Mouse (Mus musculus) MEL (cell line): ENCODE data around the gene Hspg2. TPM values are rescaled to one million over a fixed set of nuclear protein-coding genes. Genes with fewer than 3 reads are reported as not detected.

Source experiments
- DNase-seq: peaks from one replicate; pipeline ENCODE4 v3.0.0; 2011; ENCODE audit warnings: low read depth, low spot score
- H3K27ac ChIP-seq: 2 replicates; pipeline ENCODE4 v1.5.1; 2012; ENCODE audit warnings: low read depth, mild to moderate bottlenecking, control low read depth, low read length, moderate library complexity; ENCODE audit not compliant: control insufficient read depth
- H3K27me3 ChIP-seq, 2 experiments: fragments of 150-350 bp in 1 of 2; sonication (generic) in 1 of 2; 2 replicates each; pipeline ENCODE4 v1.6.1; 2012; ENCODE audit warnings: low read length in 2 of 2, mild to moderate bottlenecking in 2 of 2, improper control_type of control experiment in 1 of 2, moderate library complexity in 1 of 2; ENCODE audit not compliant: insufficient read depth in 2 of 2, control insufficient read depth in 1 of 2
- H3K36me3 ChIP-seq, 2 experiments: 2 replicates each; pipeline ENCODE4 v1.6.1; 2012 to 2014; ENCODE audit warnings: low read length in 2 of 2, improper control_type of control experiment in 1 of 2, inconsistent platforms in 1 of 2, mild to moderate bottlenecking in 1 of 2; ENCODE audit not compliant: insufficient read depth in 2 of 2, control insufficient read depth in 1 of 2
- H3K4me1 ChIP-seq, 2 experiments: fragments of 150-350 bp in 1 of 2; sonication (generic) in 1 of 2; 2 replicates each; pipeline ENCODE4 v1.6.1; 2012; ENCODE audit warnings: low read length in 2 of 2, improper control_type of control experiment in 1 of 2, mild to moderate bottlenecking in 1 of 2; ENCODE audit not compliant: insufficient read depth in 2 of 2, control insufficient read depth in 1 of 2
- H3K4me3 ChIP-seq, 2 experiments: fragments of 150-350 bp in 1 of 2; sonication (generic) in 1 of 2; 2 replicates each; pipeline ENCODE4 v1.5.1; 2012; ENCODE audit warnings: low read depth in 2 of 2, low read length in 2 of 2, mild to moderate bottlenecking in 2 of 2, moderate library complexity in 2 of 2, control low read depth in 1 of 2, improper control_type of control experiment in 1 of 2; ENCODE audit not compliant: control insufficient read depth in 1 of 2, insufficient read depth in 1 of 2
- H3K79me2 ChIP-seq: 2 replicates; pipeline ENCODE4 v1.6.1; 2012; ENCODE audit warnings: mild to moderate bottlenecking, low read length, moderate library complexity; ENCODE audit not compliant: control insufficient read depth, poor library complexity, insufficient read depth
- H3K9ac ChIP-seq: 2 replicates; pipeline ENCODE4 v1.6.1; 2012; ENCODE audit warnings: low read depth, mild to moderate bottlenecking, control low read depth, low read length, moderate library complexity; ENCODE audit not compliant: control insufficient read depth, poor library complexity, severe bottlenecking
- H3K9me3 ChIP-seq: fragments of 150-350 bp; sonication (generic); replicated peaks from 2 replicates; pipeline ENCODE4 v1.6.1; 2012; ENCODE audit warnings: mild to moderate bottlenecking, low read length, improper control_type of control experiment, moderate library complexity; ENCODE audit not compliant: insufficient read depth
- CHD1 ChIP-seq: IDR thresholded peaks from 2 replicates; pipeline ENCODE4 v1.6.1; 2012; ENCODE audit warnings: low read depth, mild to moderate bottlenecking, inconsistent platforms, low read length, improper control_type of control experiment
- CHD2 ChIP-seq: IDR thresholded peaks from 2 replicates; pipeline ENCODE4 v1.6.1; 2011; ENCODE audit warnings: low read length, improper control_type of control experiment
- CTCF ChIP-seq, 3 experiments: IDR thresholded peaks in 2 of 3; conservative IDR thresholded peaks in 1 of 3; 2 replicates each; pipeline ENCODE4 v1.5.1; 2011 to 2012; ENCODE audit warnings: low read length in 3 of 3, low read depth in 2 of 3, mild to moderate bottlenecking in 2 of 3, improper control_type of control experiment in 1 of 3, inconsistent platforms in 1 of 3, mixed read lengths in 1 of 3, moderate library complexity in 1 of 3; ENCODE audit not compliant: control insufficient read depth in 1 of 3, insufficient read depth in 1 of 3, poor library complexity in 1 of 3, severe bottlenecking in 1 of 3
- EP300 ChIP-seq, 2 experiments: IDR thresholded peaks; 2 replicates each; pipeline ENCODE4 v1.6.1; 2011; ENCODE audit warnings: improper control_type of control experiment in 2 of 2, low read length in 2 of 2, low read depth in 1 of 2, mild to moderate bottlenecking in 1 of 2
- ETS1 ChIP-seq: IDR thresholded peaks from 2 replicates; pipeline ENCODE4 v1.6.1; 2012; ENCODE audit warnings: low read depth, mild to moderate bottlenecking, inconsistent platforms, low read length, improper control_type of control experiment, moderate library complexity
- GABPA ChIP-seq: IDR thresholded peaks from 2 replicates; pipeline ENCODE4 v1.6.1; 2012; ENCODE audit warnings: low read depth, mild to moderate bottlenecking, inconsistent platforms, low read length, improper control_type of control experiment, moderate library complexity
- GATA1 ChIP-seq: IDR thresholded peaks from 2 replicates; pipeline ENCODE4 v1.6.1; 2011; ENCODE audit warnings: low read depth, low read length, improper control_type of control experiment
- HCFC1 ChIP-seq: IDR thresholded peaks from 2 replicates; pipeline ENCODE4 v1.6.1; 2012; ENCODE audit warnings: low read depth, mild to moderate bottlenecking, inconsistent platforms, low read length, improper control_type of control experiment, moderate library complexity
- JUND ChIP-seq: IDR thresholded peaks from 2 replicates; pipeline ENCODE4 v1.6.1; 2011; ENCODE audit warnings: low read depth, mild to moderate bottlenecking, improper control_type of control experiment, low read length
- KAT2A ChIP-seq: conservative IDR thresholded peaks from 2 replicates; pipeline ENCODE4 v1.6.1; 2012; ENCODE audit warnings: low read depth, low read length, improper control_type of control experiment, inconsistent platforms
- MAX ChIP-seq: IDR thresholded peaks from 2 replicates; pipeline ENCODE4 v1.6.1; 2011; ENCODE audit warnings: low read length, improper control_type of control experiment
- MXI1 ChIP-seq: IDR thresholded peaks from 2 replicates; pipeline ENCODE4 v1.6.1; 2011; ENCODE audit warnings: mild to moderate bottlenecking, low read depth, low read length, improper control_type of control experiment
- MYC ChIP-seq: IDR thresholded peaks from 2 replicates; pipeline ENCODE4 v1.6.1; 2011; ENCODE audit warnings: low read depth, mild to moderate bottlenecking, low read length, improper control_type of control experiment, moderate library complexity
- POLR2AphosphoS2 ChIP-seq: IDR thresholded peaks from 2 replicates; pipeline ENCODE4 v1.6.1; 2011; ENCODE audit warnings: low read length, improper control_type of control experiment
- SIN3A ChIP-seq: IDR thresholded peaks from 2 replicates; pipeline ENCODE4 v1.6.1; 2012; ENCODE audit warnings: low read length, improper control_type of control experiment, inconsistent platforms
- SMC3 ChIP-seq: IDR thresholded peaks from 2 replicates; pipeline ENCODE4 v1.6.1; 2011; ENCODE audit warnings: low read depth, low read length, improper control_type of control experiment
- TAL1 ChIP-seq: IDR thresholded peaks from 2 replicates; pipeline ENCODE4 v1.6.1; 2012; ENCODE audit warnings: mild to moderate bottlenecking, inconsistent platforms, low read length, moderate library complexity, mixed read lengths
- TBP ChIP-seq: IDR thresholded peaks from 2 replicates; pipeline ENCODE4 v1.8.0; 2011; ENCODE audit warnings: low read depth, low read length, improper control_type of control experiment
- TCF12 ChIP-seq: IDR thresholded peaks from 2 replicates; pipeline ENCODE4 v1.6.1; 2014; ENCODE audit warnings: low read depth, mild to moderate bottlenecking, inconsistent platforms, low read length, improper control_type of control experiment, moderate library complexity
- USF2 ChIP-seq, 2 experiments: IDR thresholded peaks; 2 replicates each; pipeline ENCODE4 v1.6.1; 2011 to 2012; ENCODE audit warnings: improper control_type of control experiment in 2 of 2, low read length in 2 of 2, borderline replicate concordance in 1 of 2, inconsistent platforms in 1 of 2, low read depth in 1 of 2, mild to moderate bottlenecking in 1 of 2; ENCODE audit not compliant: insufficient read depth in 1 of 2
- ZC3H11A ChIP-seq: IDR thresholded peaks from 2 replicates; pipeline ENCODE4 v1.6.1; 2012; ENCODE audit warnings: low read depth, mild to moderate bottlenecking, inconsistent platforms, low read length, improper control_type of control experiment
- ZKSCAN1 ChIP-seq: IDR thresholded peaks from 2 replicates; pipeline ENCODE4 v1.6.1; 2012; ENCODE audit warnings: low read depth, mild to moderate bottlenecking, inconsistent platforms, low read length, improper control_type of control experiment, moderate library complexity
- polyA plus RNA-seq, 2 experiments: library from polyadenylated mRNA; stranded (reverse) in 1 of 2; unstranded in 1 of 2; fragments of >175 nt in 1 of 2; fragments of >200 nt in 1 of 2; gene quantifications; 2 replicates each; pipeline versions ENCODE4 v1.2.1 to v1.2.4; 2012; ENCODE audit warnings: low replicate concordance in 2 of 2, low read depth in 1 of 2; ENCODE audit not compliant: insufficient read length in 2 of 2, insufficient read depth in 1 of 2, missing spikeins in 1 of 2
- total RNA-seq: library from RNA; depleted of rRNA; stranded (reverse); fragments of 300-350 nt; gene quantifications from 2 replicates; pipeline ENCODE4 v1.2.3, GENCODE M21; 2012

Hspg2 gene
- total and polyA plus RNA-seq, 3 experiments = 0.04 TPM; not detected in 1

DNA sequence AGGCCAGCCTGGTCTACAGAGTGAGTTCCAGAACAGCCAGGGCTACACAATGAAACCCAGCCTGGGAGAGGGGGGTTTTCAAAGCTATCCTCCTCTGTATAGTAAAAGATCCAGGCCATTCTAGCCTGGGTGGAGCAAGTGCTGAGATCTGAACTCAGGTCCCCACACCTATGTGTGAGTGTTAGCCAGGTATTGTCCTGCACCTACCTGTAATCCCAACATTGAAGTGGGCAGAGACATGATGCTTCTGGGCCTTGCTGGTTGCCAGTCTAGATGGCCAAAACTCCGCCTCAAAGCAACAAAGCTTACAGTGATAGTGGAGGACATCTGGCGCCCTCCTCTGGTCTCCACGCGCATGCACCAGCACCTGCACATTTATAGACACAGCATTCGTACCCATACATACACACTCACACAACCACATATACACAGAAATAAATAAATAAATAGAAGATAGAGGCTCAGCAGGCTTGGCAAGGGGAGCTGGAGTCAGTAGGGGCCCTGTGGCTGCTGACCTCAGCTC, 77.5 kb downstream of the Hspg2 start:
- Histone ChIP-seq H3K4me3 (no peak overlapping the region), H3K79me2 (no peaks in the 10 kb centered on the region), H3K4me1 (no peaks in the 10 kb centered on the region), H3K9ac (no peak overlapping the region), H3K9me3 (no peaks in the 10 kb centered on the region), H3K36me3 (no peaks in the 10 kb centered on the region), H3K27ac (no peak overlapping the region), H3K27me3 (no peaks in the 10 kb centered on the region)
- TF ChIP-seq KAT2A (no peak), TBP (no peak), GABPA (no peak), SMC3 (peak; percentile 27; the same call in 1 of the 2 replicates), CTCF (IDR thresholded peaks at IDR 0.05 in 2 of 3, conservative IDR thresholded peaks at IDR 0.05 in 1 of 3; ENCODE audit: control insufficient read depth in 1 of 3, insufficient read depth in 1 of 3, low read depth in 2 of 3, low read length in 3 of 3, poor library complexity in 1 of 3, severe bottlenecking in 1 of 3) (peak in 2 of 3 experiments; percentile 23 to 41; a peak in 4 of 6 replicates)
- DNase-seq = no peak

DNA sequence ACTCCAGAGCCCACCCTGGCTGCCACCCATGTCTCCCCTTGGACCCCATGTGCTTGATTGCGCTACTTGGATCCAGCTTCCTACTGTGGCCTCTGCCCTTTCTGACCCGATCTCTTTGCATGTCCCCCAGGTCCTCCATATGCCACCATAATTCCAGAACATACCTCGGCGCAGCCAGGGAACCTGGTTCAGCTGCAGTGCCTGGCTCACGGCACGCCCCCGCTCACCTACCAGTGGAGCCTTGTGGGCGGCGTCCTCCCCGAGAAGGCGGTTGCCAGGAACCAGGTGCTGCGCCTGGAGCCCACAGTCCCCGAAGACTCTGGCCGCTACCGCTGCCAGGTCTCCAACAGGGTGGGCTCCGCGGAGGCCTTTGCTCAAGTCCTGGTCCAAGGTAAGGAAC, 84.9 kb downstream of the Hspg2 start:
- Histone ChIP-seq H3K36me3 (no peaks in the 10 kb centered on the region), H3K9ac (no peak overlapping the region), H3K4me1 (no peaks in the 10 kb centered on the region), H3K79me2 (no peaks in the 10 kb centered on the region), H3K4me3 (no peak overlapping the region), H3K27ac (no peak overlapping the region), H3K9me3 (no peaks in the 10 kb centered on the region), H3K27me3 (no peaks in the 10 kb centered on the region)
- TF ChIP-seq USF2 (IDR thresholded peaks at IDR 0.05; ENCODE audit: borderline replicate concordance in 1 of 2, insufficient read depth in 1 of 2, low read depth in 1 of 2, low read length in 2 of 2) (no peak), TCF12 (no peak), GATA1 (no peak), GABPA (no peak), CHD1 (no peak), TAL1 (no peak), KAT2A (no peak)
- no peak for DNase-seq

DNA sequence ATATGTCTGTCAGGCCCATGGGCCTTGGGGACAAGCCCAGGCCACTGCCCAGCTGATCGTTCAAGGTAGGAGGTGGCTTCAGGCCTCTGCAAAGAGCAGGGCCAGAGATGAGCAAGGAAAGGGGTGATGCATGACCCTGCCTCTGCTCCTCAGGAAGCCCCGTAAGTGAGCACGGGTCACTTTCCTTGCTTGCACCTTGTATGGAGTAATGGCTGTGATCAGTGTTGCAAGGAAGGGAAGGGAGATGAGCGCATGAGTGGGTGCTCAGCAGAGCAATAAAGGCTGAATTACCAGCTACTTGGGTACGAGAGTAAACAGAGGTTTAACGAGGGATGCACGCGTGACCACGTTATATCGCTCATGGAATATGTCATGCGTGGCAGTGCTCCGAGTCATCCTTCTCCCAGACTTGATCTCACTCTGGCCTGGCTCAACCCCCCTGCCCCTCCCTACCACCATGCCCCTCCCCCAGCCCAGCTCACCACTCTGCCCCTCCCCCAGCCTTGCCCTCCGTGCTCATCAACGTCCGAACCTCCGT, 88.2 kb downstream of the Hspg2 start:
- no peaks in the 10 kb centered on the region for H3K9me3 ChIP-seq
- DNase-seq = no peak
- no peak overlapping the region for H3K9ac ChIP-seq
- H3K79me2 ChIP-seq = no peaks in the 10 kb centered on the region
- H3K36me3 ChIP-seq = no peaks in the 10 kb centered on the region
- TF ChIP-seq ZC3H11A (no peak), POLR2AphosphoS2 (no peak), JUND (no peak), MYC (no peak), EP300 (IDR thresholded peaks at IDR 0.05; ENCODE audit: low read depth in 1 of 2, low read length in 2 of 2) (no peak), CHD1 (no peak), ETS1 (no peak), GATA1 (no peak), CHD2 (no peak), ZKSCAN1 (no peak), MAX (no peak), USF2 (IDR thresholded peaks at IDR 0.05; ENCODE audit: borderline replicate concordance in 1 of 2, insufficient read depth in 1 of 2, low read depth in 1 of 2, low read length in 2 of 2) (no peak), HCFC1 (no peak), MXI1 (no peak), SIN3A (no peak)
- no peak overlapping the region for H3K4me3 ChIP-seq
- no peak overlapping the region for H3K27ac ChIP-seq
- no peaks in the 10 kb centered on the region for H3K4me1 ChIP-seq
- no peaks in the 10 kb centered on the region for H3K27me3 ChIP-seq
